Comparison of ENCODE assay signal across 15 mouse cellular contexts in the genomic region with DNA sequence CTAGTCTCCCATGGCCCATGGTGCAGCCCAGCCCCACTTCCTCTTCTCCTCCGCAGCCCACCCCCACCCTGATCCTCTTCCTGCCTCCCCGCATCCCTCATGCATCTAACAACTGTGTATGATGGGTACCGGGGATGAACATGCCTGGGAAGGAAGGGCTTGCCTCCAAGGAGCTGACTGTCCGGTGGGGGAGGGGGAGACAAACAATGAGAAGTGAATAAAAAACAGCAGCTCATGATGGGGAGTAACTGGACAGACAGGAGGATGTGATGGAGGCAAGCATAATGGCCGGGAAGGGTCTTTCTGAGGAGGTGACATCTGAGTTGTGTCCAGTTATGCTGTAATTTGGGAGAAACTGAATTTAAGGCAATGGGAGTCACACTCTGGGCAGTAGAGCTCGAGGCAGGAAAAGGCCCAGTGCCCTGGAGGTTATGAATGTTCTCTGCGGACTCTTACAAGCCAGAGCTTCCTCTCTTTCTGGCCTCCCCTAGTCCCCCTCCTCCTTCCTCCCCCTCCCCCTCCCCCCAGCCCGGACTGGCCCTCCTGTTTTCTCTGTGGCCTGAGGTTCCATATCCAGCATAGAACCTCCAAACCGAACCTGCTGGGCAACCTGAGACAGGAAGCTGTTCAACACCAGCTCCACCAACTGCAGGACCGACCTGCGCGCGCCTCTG. TPM values are rescaled to one million over a fixed set of nuclear protein-coding genes. Genes with fewer than 3 reads are reported as not detected.
A peak's percentile ranks its signal among the peaks of the same experiment; 100 is the strongest.
DNase-seq lines count a peak whose midpoint lies in the region; ATAC-seq and TF ChIP-seq lines count a peak whose summit lies in the region.
"Had no signal": no experiment of that assay in that cellular context is flagged by ENCODE, and none has a peak within 500 bp of the region (broad histone marks: within the 10 kb centered on the region; RNA-seq: fewer than 3 reads in every experiment).

No protein-coding gene starts in this region.

- DNase-seq in hindbrain, embryonic 10.5 days (ENCODE audit: low spot score) = no peak
- no peak for DNase-seq in hindbrain, postnatal 0 days (ENCODE audit: low spot score)
- no peak for DNase-seq in liver, embryonic 13.5 days
- peak; percentile 33 for DNase-seq in embryonic facial prominence, embryonic 10.5 days (ENCODE audit: low spot score)
- DNase-seq in thymus, postnatal 25 days = no peak
- DNase-seq in urinary bladder, postnatal 14 days (ENCODE audit: low spot score) = no peak
- DNase-seq: adrenal gland, adult 2 months; heart, adult 11 months; layer of hippocampus, adult 9-11 months; lung, postnatal 4 days had no signal

- H3K9ac ChIP-seq in hindbrain, postnatal 0 days (replicated peaks; ENCODE audit: low read length) = no peak overlapping the region
- H3K9ac ChIP-seq in liver, embryonic 13.5 days = no peak overlapping the region
- H3K9ac ChIP-seq in liver, embryonic 12.5 days = no peak overlapping the region
- no peak overlapping the region for H3K9ac ChIP-seq in embryonic facial prominence, embryonic 15.5 days
- H3K9ac ChIP-seq: hindbrain, embryonic 15.5 days had no signal

- WGBS in hindbrain, embryonic 10.5 days = 73% methylated on average over 13 of the region's 13 CpGs
- WGBS in hindbrain, postnatal 0 days = 72% methylated on average over 13 of the region's 13 CpGs
- WGBS in liver, embryonic 13.5 days (ENCODE audit: insufficient replicate concordance) = 42% methylated on average over 13 of the region's 13 CpGs
- 36% methylated on average over 13 of the region's 13 CpGs for WGBS in liver, embryonic 12.5 days (ENCODE audit: insufficient replicate concordance)
- 59% methylated on average over 13 of the region's 13 CpGs for WGBS in embryonic facial prominence, embryonic 10.5 days
- WGBS in embryonic facial prominence, embryonic 15.5 days = 45% methylated on average over 13 of the region's 13 CpGs

- peaks cover 44% of the 10 kb centered on the region for H3K4me1 ChIP-seq in hindbrain, embryonic 10.5 days (replicated peaks)
- 0 out of 2 replicates have a peak, but pooled peaks cover 11% of the 10 kb centered on the region for H3K4me1 ChIP-seq in hindbrain, postnatal 0 days (ENCODE audit: insufficient read depth, low read length)
- H3K4me1 ChIP-seq in liver, embryonic 13.5 days (replicated peaks) = peaks cover 19% of the 10 kb centered on the region
- H3K4me1 ChIP-seq in liver, embryonic 12.5 days = peaks cover 23% of the 10 kb centered on the region
- H3K4me1 ChIP-seq in embryonic facial prominence, embryonic 10.5 days = peaks cover 48% of the 10 kb centered on the region
- peaks cover 37% of the 10 kb centered on the region for H3K4me1 ChIP-seq in embryonic facial prominence, embryonic 15.5 days

- 0 out of 2 replicates have a peak, but pooled peaks cover 3% of the 10 kb centered on the region for H3K27me3 ChIP-seq in hindbrain, embryonic 10.5 days (ENCODE audit: insufficient read depth, poor library complexity, severe bottlenecking)
- no peaks in the 10 kb centered on the region for H3K27me3 ChIP-seq in hindbrain, postnatal 0 days (ENCODE audit: insufficient read depth, low read length)
- peaks cover 24% of the 10 kb centered on the region for H3K27me3 ChIP-seq in liver, embryonic 13.5 days
- peaks cover 33% of the 10 kb centered on the region for H3K27me3 ChIP-seq in liver, embryonic 12.5 days (replicated peaks)
- H3K27me3 ChIP-seq in embryonic facial prominence, embryonic 10.5 days (replicated peaks; ENCODE audit: low read depth, poor library complexity, severe bottlenecking) = no peaks in the 10 kb centered on the region
- H3K27me3 ChIP-seq in embryonic facial prominence, embryonic 15.5 days = no peaks in the 10 kb centered on the region
- H3K27me3 ChIP-seq: hindbrain, embryonic 15.5 days; Patski had no signal

- H3K4me2 ChIP-seq in hindbrain, postnatal 0 days (ENCODE audit: low read depth, low read length) = no peak overlapping the region
- no peak overlapping the region for H3K4me2 ChIP-seq in liver, embryonic 13.5 days
- no peak overlapping the region for H3K4me2 ChIP-seq in liver, embryonic 12.5 days
- H3K4me2 ChIP-seq in embryonic facial prominence, embryonic 15.5 days (replicated peaks) = no peak overlapping the region
- H3K4me2 ChIP-seq: hindbrain, embryonic 15.5 days had no signal

- H3K27ac ChIP-seq in hindbrain, embryonic 10.5 days = peak overlapping the region; percentile 70
- H3K27ac ChIP-seq in hindbrain, postnatal 0 days = no peak overlapping the region
- peak overlapping the region; percentile 39; the same call in 1 of the 2 replicates for H3K27ac ChIP-seq in liver, embryonic 13.5 days
- H3K27ac ChIP-seq in liver, embryonic 12.5 days = no peak overlapping the region
- H3K27ac ChIP-seq in embryonic facial prominence, embryonic 10.5 days (replicated peaks) = no peak overlapping the region; the same call in 1 of the 2 replicates
- H3K27ac ChIP-seq in embryonic facial prominence, embryonic 15.5 days (replicated peaks) = peak overlapping the region; percentile 22; the same call in 1 of the 2 replicates
- H3K27ac ChIP-seq: hindbrain, embryonic 15.5 days had no signal

- H3K9me3 ChIP-seq in hindbrain, embryonic 10.5 days = no peaks in the 10 kb centered on the region
- no peaks in the 10 kb centered on the region for H3K9me3 ChIP-seq in hindbrain, postnatal 0 days (ENCODE audit: low read length)
- H3K9me3 ChIP-seq in liver, embryonic 13.5 days (replicated peaks) = no peaks in the 10 kb centered on the region
- no peaks in the 10 kb centered on the region for H3K9me3 ChIP-seq in liver, embryonic 12.5 days (replicated peaks)
- no peaks in the 10 kb centered on the region for H3K9me3 ChIP-seq in embryonic facial prominence, embryonic 10.5 days
- no peaks in the 10 kb centered on the region for H3K9me3 ChIP-seq in embryonic facial prominence, embryonic 15.5 days (replicated peaks)
- H3K9me3 ChIP-seq: hindbrain, embryonic 15.5 days had no signal

- H3K36me3 ChIP-seq in hindbrain, embryonic 10.5 days = peaks cover 6% of the 10 kb centered on the region; the same call in 1 of the 2 replicates
- no peaks in the 10 kb centered on the region for H3K36me3 ChIP-seq in hindbrain, postnatal 0 days (ENCODE audit: insufficient read depth, low read length)
- H3K36me3 ChIP-seq in liver, embryonic 13.5 days = no peaks in the 10 kb centered on the region
- H3K36me3 ChIP-seq in liver, embryonic 12.5 days = no peaks in the 10 kb centered on the region
- peaks cover 11% of the 10 kb centered on the region; the same call in 1 of the 2 replicates for H3K36me3 ChIP-seq in embryonic facial prominence, embryonic 10.5 days (replicated peaks)
- H3K36me3 ChIP-seq in embryonic facial prominence, embryonic 15.5 days = no peaks in the 10 kb centered on the region
- H3K36me3 ChIP-seq: hindbrain, embryonic 15.5 days had no signal

- H3K4me3 ChIP-seq in hindbrain, embryonic 10.5 days = no peak overlapping the region
- H3K4me3 ChIP-seq in hindbrain, postnatal 0 days (ENCODE audit: low read length) = no peak overlapping the region
- no peak overlapping the region for H3K4me3 ChIP-seq in liver, embryonic 13.5 days (replicated peaks)
- H3K4me3 ChIP-seq in liver, embryonic 12.5 days = no peak overlapping the region
- no peak overlapping the region for H3K4me3 ChIP-seq in embryonic facial prominence, embryonic 10.5 days
- no peak overlapping the region for H3K4me3 ChIP-seq in embryonic facial prominence, embryonic 15.5 days (replicated peaks)
- H3K4me3 ChIP-seq: hindbrain, embryonic 15.5 days had no signal

- TF ChIP-seq CTCF in hindbrain, postnatal 0 days (IDR thresholded peaks at IDR 0.05; ENCODE audit: low read depth) = no peak

- ATAC-seq in hindbrain, postnatal 0 days = no peak
- ATAC-seq in liver, embryonic 13.5 days (ENCODE audit: low read depth) = no peak
- no peak for ATAC-seq in liver, embryonic 12.5 days
- no peak for ATAC-seq in embryonic facial prominence, embryonic 15.5 days (ENCODE audit: insufficient number of reproducible peaks, low FRiP score, low TSS enrichment, low read depth)
- ATAC-seq: Patski had no signal

RNA-seq across cellular contexts. Expression of a gene that starts 3.1 kb away (rescaled TPM):
- polyA plus RNA-seq in hindbrain, embryonic 10.5 days (2016; fragmentation: Nextera tagmentation; extraction: Ambion mirVana) = 15.2 and 21.6 TPM in 2 replicates
- total RNA-seq in hindbrain, postnatal 0 days (2014; rRNA removed) = 4.0 and 9.6 TPM in 2 replicates
- 28.4 and 31.8 TPM in 2 replicates for polyA plus RNA-seq in hindbrain, postnatal 0 days (2015; fragmentation: Nextera tagmentation; extraction: Ambion mirVana)
- 17.4 and 17.5 TPM in 2 replicates for polyA plus RNA-seq in liver, embryonic 13.5 days (2015; fragmentation: Nextera tagmentation; extraction: Ambion mirVana)
- 19.0 and 21.1 TPM in 2 replicates for polyA plus RNA-seq in liver, embryonic 12.5 days (2016; fragmentation: Nextera tagmentation; extraction: Ambion mirVana)
- 22.5 and 29.3 TPM in 2 replicates for polyA plus RNA-seq in embryonic facial prominence, embryonic 10.5 days (2016; fragmentation: Nextera tagmentation; extraction: Ambion mirVana)
- 58.9 and 69.6 TPM in 2 replicates for polyA plus RNA-seq in embryonic facial prominence, embryonic 15.5 days (2015; fragmentation: Nextera tagmentation; extraction: Ambion mirVana)

RNA-seq across cellular contexts. Expression of a gene that starts 3.4 kb away (rescaled TPM):
- 5.0 and 8.5 TPM in 2 replicates for polyA plus RNA-seq in hindbrain, embryonic 10.5 days (2016; fragmentation: Nextera tagmentation; extraction: Ambion mirVana)
- total RNA-seq in hindbrain, postnatal 0 days (2014; rRNA removed) = 69.7 and 72.7 TPM in 2 replicates
- polyA plus RNA-seq in hindbrain, postnatal 0 days (2015; fragmentation: Nextera tagmentation; extraction: Ambion mirVana) = 66.6 and 76.3 TPM in 2 replicates
- 0.22 and 0.41 TPM in 2 replicates for polyA plus RNA-seq in liver, embryonic 13.5 days (2015; fragmentation: Nextera tagmentation; extraction: Ambion mirVana)
- 0.20 and 0.56 TPM in 2 replicates for polyA plus RNA-seq in liver, embryonic 12.5 days (2016; fragmentation: Nextera tagmentation; extraction: Ambion mirVana)
- polyA plus RNA-seq in embryonic facial prominence, embryonic 10.5 days (2016; fragmentation: Nextera tagmentation; extraction: Ambion mirVana) = 4.7 and 6.5 TPM in 2 replicates
- 4.3 and 6.9 TPM in 2 replicates for polyA plus RNA-seq in embryonic facial prominence, embryonic 15.5 days (2015; fragmentation: Nextera tagmentation; extraction: Ambion mirVana)
- total RNA-seq: neutrophil, adult 5-6 weeks had no signal

RNA-seq across cellular contexts. Expression of a gene that starts 20.6 kb away (rescaled TPM):
- 7.4 and 7.8 TPM in 2 replicates for polyA plus RNA-seq in hindbrain, embryonic 10.5 days (2016; fragmentation: Nextera tagmentation; extraction: Ambion mirVana)
- 11.0 and 12.1 TPM in 2 replicates for total RNA-seq in hindbrain, postnatal 0 days (2014; rRNA removed)
- polyA plus RNA-seq in hindbrain, postnatal 0 days (2015; fragmentation: Nextera tagmentation; extraction: Ambion mirVana) = 10.3 and 11.3 TPM in 2 replicates
- 37.8 and 39.3 TPM in 2 replicates for polyA plus RNA-seq in liver, embryonic 13.5 days (2015; fragmentation: Nextera tagmentation; extraction: Ambion mirVana)
- polyA plus RNA-seq in liver, embryonic 12.5 days (2016; fragmentation: Nextera tagmentation; extraction: Ambion mirVana) = 28.0 and 29.8 TPM in 2 replicates
- 6.8 and 8.0 TPM in 2 replicates for polyA plus RNA-seq in embryonic facial prominence, embryonic 10.5 days (2016; fragmentation: Nextera tagmentation; extraction: Ambion mirVana)
- polyA plus RNA-seq in embryonic facial prominence, embryonic 15.5 days (2015; fragmentation: Nextera tagmentation; extraction: Ambion mirVana) = 24.8 and 25.2 TPM in 2 replicates

RNA-seq across cellular contexts. Expression of a gene that starts 35.6 kb away (rescaled TPM):
- polyA plus RNA-seq in hindbrain, embryonic 10.5 days (2016; fragmentation: Nextera tagmentation; extraction: Ambion mirVana) = not detected in 2 replicates
- 0.05 and 2.9 TPM in 2 replicates for total RNA-seq in hindbrain, postnatal 0 days (2014; rRNA removed)
- not detected in 2 replicates for polyA plus RNA-seq in hindbrain, postnatal 0 days (2015; fragmentation: Nextera tagmentation; extraction: Ambion mirVana)
- polyA plus RNA-seq in liver, embryonic 13.5 days (2015; fragmentation: Nextera tagmentation; extraction: Ambion mirVana) = not detected in 2 replicates
- not detected in 2 replicates for polyA plus RNA-seq in liver, embryonic 12.5 days (2016; fragmentation: Nextera tagmentation; extraction: Ambion mirVana)
- not detected in 2 replicates for polyA plus RNA-seq in embryonic facial prominence, embryonic 10.5 days (2016; fragmentation: Nextera tagmentation; extraction: Ambion mirVana)
- polyA plus RNA-seq in embryonic facial prominence, embryonic 15.5 days (2015; fragmentation: Nextera tagmentation; extraction: Ambion mirVana) = not detected in 2 replicates
- polyA plus RNA-seq: adrenal gland, adult 2 months; hindbrain, embryonic 15.5 days had no signal

RNA-seq across cellular contexts. Expression of a gene that starts 44.5 kb away (rescaled TPM):
- polyA plus RNA-seq in hindbrain, embryonic 10.5 days (2016; fragmentation: Nextera tagmentation; extraction: Ambion mirVana) = 16.5 and 18.7 TPM in 2 replicates
- 17.8 and 18.2 TPM in 2 replicates for total RNA-seq in hindbrain, postnatal 0 days (2014; rRNA removed)
- polyA plus RNA-seq in hindbrain, postnatal 0 days (2015; fragmentation: Nextera tagmentation; extraction: Ambion mirVana) = 10.5 and 16.0 TPM in 2 replicates
- 8.4 and 9.0 TPM in 2 replicates for polyA plus RNA-seq in liver, embryonic 13.5 days (2015; fragmentation: Nextera tagmentation; extraction: Ambion mirVana)
- 13.1 and 13.7 TPM in 2 replicates for polyA plus RNA-seq in liver, embryonic 12.5 days (2016; fragmentation: Nextera tagmentation; extraction: Ambion mirVana)
- polyA plus RNA-seq in embryonic facial prominence, embryonic 10.5 days (2016; fragmentation: Nextera tagmentation; extraction: Ambion mirVana) = 14.7 and 15.2 TPM in 2 replicates
- 26.3 and 27.0 TPM in 2 replicates for polyA plus RNA-seq in embryonic facial prominence, embryonic 15.5 days (2015; fragmentation: Nextera tagmentation; extraction: Ambion mirVana)

Comparison
In these comparisons a context has a peak if more than half of its experiments do, and no peak if none do; other contexts are left out.
1. H3K27ac ChIP-seq: peak in hindbrain, embryonic 10.5 days (single experiment), liver, embryonic 13.5 days (single experiment) and embryonic facial prominence, embryonic 15.5 days (single experiment); none in hindbrain, postnatal 0 days (single experiment), liver, embryonic 12.5 days (single experiment) and embryonic facial prominence, embryonic 10.5 days (single experiment).